Mouse (Mus musculus) Patski (cell line): ENCODE measurements at regions not wholly inside any gene's neighbourhood (a gene's known extent, or its start where the extent isn't known, plus 50 kb on each side); places are given as distances from the start of the nearest gene placed in this dataset.

Experiments
- ATAC-seq: fragments of 100-300 bp; one replicate; pipeline ENCODE4 v1.8.0; 2021
- CTCF ChIA-PET: fragments of 350-600 bp; sonication (Branson Sonifier 250); formaldehyde crosslinking; loops from one replicate; lab custom pipeline; 2022; ENCODE audit warnings: inconsistent platforms; lab: Charles Lee
- POLR2A ChIA-PET: fragments of 350-600 bp; sonication (Branson Sonifier 250); formaldehyde crosslinking; loops from one replicate; lab custom pipeline; 2022; ENCODE audit warnings: antibody characterized with exemption, inconsistent platforms; lab: Charles Lee
- DNase-seq: peaks from one replicate; pipeline ENCODE4 v3.0.0-alpha.2; 2011; ENCODE audit warnings: low read depth, low spot score
- H3K27me3 ChIP-seq: fragments of 371-371 bp; one replicate; pipeline ENCODE4 v1.5.1; 2021
- CTCF ChIP-seq: fragments of 100-300 bp; IDR thresholded peaks from one replicate; pipeline ENCODE4 v1.5.1; 2021
- in situ Hi-C: fragments of 300-500 bp; cut with MboI; formaldehyde crosslinking; loops from 3 replicates; pipeline ENCODE4 v1.11.1; 2018; ENCODE audit warnings: low pct_unique_long_range_greater_than_20kb, mixed read lengths

DNA sequence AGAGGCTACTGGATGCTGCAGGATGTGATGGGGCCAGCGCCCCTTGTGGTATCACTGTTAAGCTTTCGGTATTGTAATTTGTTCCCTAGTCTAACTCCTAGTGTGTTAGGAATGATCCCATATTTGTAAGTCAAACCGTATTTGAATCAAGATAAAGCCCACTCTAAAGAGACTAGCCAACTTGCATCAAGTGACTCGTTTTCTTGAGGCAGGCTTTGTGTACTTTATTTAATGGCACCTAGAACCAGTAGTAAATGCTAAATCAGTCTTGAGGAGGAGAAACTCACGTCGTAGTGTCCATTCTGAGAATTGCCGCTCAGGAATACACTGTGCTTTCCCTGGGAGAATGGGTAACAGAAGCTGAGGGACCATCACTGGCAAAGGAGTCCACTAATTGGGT lies 89.9 kb upstream of the Bmp4 start:
- no peaks in the 10 kb centered on the region for H3K27me3 ChIP-seq
- ATAC-seq (no peak), DNase-seq (no peak)
- POLR2A ChIA-PET = no interaction called here
- CTCF ChIA-PET = interaction anchor here (1.3 to 1.7 kb wide), 2 partner anchors 9 to 10 kb away, joined by 3 read pairs; no protein-coding TSS in a partner anchor
- in situ Hi-C loops = no loop called here
- no peak for TF ChIP-seq CTCF

DNA sequence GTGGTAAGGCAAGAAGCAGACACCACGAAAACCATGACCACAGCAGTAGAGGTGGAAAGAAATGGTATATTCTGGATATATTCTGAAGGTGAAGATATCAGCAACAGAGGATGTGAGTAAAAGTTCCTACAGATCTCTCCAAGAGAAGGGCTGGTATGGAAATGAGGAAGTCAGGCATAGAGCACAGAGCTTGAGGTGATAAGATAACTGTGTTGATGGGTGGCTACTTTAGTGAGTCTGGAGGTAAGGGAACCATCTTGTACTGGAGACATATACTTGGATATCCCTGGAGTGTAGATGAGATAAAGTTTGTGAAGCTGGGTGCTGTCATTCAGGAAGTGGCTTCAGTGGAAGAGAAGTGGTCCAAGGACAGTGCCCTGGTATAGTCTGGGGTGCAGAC lies 85.5 kb upstream of the Bmp4 start:
- POLR2A ChIA-PET = no interaction called here
- H3K27me3 ChIP-seq = no peaks in the 10 kb centered on the region
- CTCF ChIA-PET = no interaction called here
- ATAC-seq (no peak), DNase-seq (no peak)
- no peak for TF ChIP-seq CTCF
- in situ Hi-C loops = no loop called here

DNA sequence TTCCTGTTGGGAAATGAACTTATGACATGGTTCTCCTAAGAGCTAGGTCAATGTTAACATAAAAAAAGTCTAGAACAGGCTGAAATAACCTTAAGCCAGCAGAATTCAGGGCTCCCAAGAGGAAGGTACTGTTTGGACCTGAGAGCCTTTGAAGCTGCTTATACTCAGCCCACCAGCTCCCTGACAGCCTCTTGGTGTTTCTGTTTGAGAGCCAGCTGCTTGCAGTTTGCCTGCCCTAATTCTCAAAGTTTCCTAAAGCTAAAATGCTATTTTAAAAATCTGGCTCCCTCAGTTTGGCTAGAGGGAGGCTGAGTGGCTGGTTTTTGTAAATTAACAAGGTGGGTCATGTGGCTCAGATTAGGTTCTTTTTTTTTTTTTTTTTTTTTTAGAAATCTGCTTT lies 72.5 kb upstream of the Bmp4 start:
- no peak for DNase-seq
- in situ Hi-C loops = no loop called here
- no peak for TF ChIP-seq CTCF

DNA sequence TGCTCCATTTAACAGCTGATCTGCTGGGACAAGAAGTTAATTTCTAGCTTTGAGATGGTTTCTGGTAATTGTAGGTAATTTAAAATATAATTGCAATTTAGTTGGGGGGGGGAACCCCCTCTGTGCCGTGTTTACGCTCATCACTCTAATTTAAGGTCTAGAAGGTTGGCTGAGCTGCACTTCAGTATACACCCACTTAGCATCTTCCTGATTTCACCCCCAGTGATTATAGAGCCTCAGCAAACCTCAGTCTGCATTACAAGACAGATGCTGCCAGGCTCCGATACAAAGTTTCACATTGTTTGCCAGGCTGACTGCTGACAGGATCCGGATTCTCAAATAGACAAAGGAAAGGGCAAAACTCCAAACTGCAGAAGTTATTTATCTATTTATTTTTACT lies 71.5 kb upstream of the Bmp4 start:
- DNase-seq = no peak

More for the DNA sequence above, 72.5 kb upstream of the Bmp4 start:
- H3K27me3 ChIP-seq = no peaks in the 10 kb centered on the region
- POLR2A ChIA-PET = interaction anchor here (0.7 kb wide), 1 partner anchor 304 kb away, joined by 3 read pairs; no protein-coding TSS in a partner anchor
- CTCF ChIA-PET = interaction anchor here (1.4 kb wide), 1 partner anchor 12 kb away, joined by 4 read pairs; no protein-coding TSS in a partner anchor
- ATAC-seq = no peak

DNA sequence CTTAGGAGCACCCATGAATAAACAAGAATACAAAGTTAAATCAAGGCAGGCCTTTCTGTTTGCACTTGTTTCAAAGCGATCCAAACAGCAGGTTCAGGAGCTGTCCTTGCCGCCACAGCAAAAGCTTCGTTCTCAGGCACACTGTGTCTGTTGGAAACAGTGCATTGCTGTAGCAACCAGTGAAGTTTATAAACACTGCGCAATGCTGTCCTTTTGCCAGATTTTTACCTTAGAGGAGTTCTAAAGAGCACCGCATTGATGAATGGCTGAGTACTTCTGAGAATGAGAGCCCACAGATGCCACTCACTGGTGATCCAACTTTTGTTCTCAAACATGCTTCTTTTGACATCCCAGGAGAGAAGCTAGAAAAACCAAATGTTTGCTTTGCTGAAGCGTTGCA lies 64.0 kb upstream of the Bmp4 start:
- in situ Hi-C loops = no loop called here
- H3K27me3 ChIP-seq = no peaks in the 10 kb centered on the region
- DNase-seq = no peak
- TF ChIP-seq CTCF = no peak
- ATAC-seq = no peak
- POLR2A ChIA-PET = interaction anchor here (0.5 to 0.7 kb wide), 3 partner anchors 18 to 98 kb away, joined by 3 to 8 read pairs (median 3); no protein-coding TSS in a partner anchor
- CTCF ChIA-PET = interaction anchor here (1.0 to 1.2 kb wide), 3 partner anchors 9 to 15 kb away, joined by 3 read pairs; no protein-coding TSS in a partner anchor

More for the DNA sequence above, 71.5 kb upstream of the Bmp4 start:
- POLR2A ChIA-PET = interaction anchor here (0.6 kb wide), 1 partner anchor 747 kb away, joined by 7 read pairs; no protein-coding TSS in a partner anchor
- in situ Hi-C loops = no loop called here
- no peak for TF ChIP-seq CTCF
- CTCF ChIA-PET = interaction anchor here (1.4 kb wide), 1 partner anchor 13 kb away, joined by 4 read pairs; no protein-coding TSS in a partner anchor
- ATAC-seq = no peak
- H3K27me3 ChIP-seq = no peaks in the 10 kb centered on the region

DNA sequence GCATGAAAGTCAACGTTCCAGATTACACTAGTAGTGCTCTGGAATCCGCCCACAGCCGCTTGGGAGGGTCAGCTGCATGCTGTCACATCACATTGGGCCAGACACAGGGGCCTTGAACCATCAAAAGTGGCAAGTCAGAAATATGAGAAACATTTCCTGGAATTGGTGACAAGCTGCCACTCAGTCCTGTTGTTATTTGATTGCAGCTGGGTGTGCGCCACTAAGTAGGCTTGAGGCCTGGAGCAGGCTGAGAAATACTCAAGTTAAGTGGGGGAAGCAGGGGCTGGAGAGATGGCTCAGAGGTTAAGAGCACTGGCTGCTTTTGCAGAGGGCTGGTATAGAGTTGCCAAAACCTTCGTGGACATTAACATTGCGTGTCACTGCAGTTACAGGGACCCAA lies 51.2 kb upstream of the Bmp4 start:
- CTCF ChIA-PET = interaction anchor here (1.0 kb wide), 1 partner anchor 13 kb away, joined by 3 read pairs; no protein-coding TSS in a partner anchor
- in situ Hi-C loops = no loop called here
- POLR2A ChIA-PET = no interaction called here

More for the DNA sequence above, 51.2 kb upstream of the Bmp4 start:
- no peak for ATAC-seq
- H3K27me3 ChIP-seq = no peaks in the 10 kb centered on the region
- no peak for TF ChIP-seq CTCF
- no peak for DNase-seq
